Mouse (Mus musculus): ENCODE results near the gene Asb14. TPM values are rescaled to one million over a fixed set of nuclear protein-coding genes. Genes with fewer than 3 reads are reported as not detected.

The Asb14 gene
- polyA plus RNA-seq, 1 experiment from 2014 or later = not detected

Other genes with a start within 250 kb of the Asb14 start
- 10.6 and 11.2 TPM in 2 replicates for gene Pde12, start 224.7 kb upstream of the Asb14 start, polyA plus RNA-seq (2015; fragmentation: Nextera tagmentation; extraction: Ambion mirVana)
- gene Dnah12, start 201.3 kb upstream of the Asb14 start, polyA plus RNA-seq (2015; fragmentation: Nextera tagmentation; extraction: Ambion mirVana) = 0.03 TPM in 2 replicates
- 55.9 and 60.8 TPM in 2 replicates for gene Appl1, start 76.7 kb downstream of the Asb14 start, polyA plus RNA-seq (2015; fragmentation: Nextera tagmentation; extraction: Ambion mirVana)
- gene Hesx1, start 99.9 kb downstream of the Asb14 start, polyA plus RNA-seq (2015; fragmentation: Nextera tagmentation; extraction: Ambion mirVana) = 0.21 and 0.28 TPM in 2 replicates
- 6.8 and 6.9 TPM in 2 replicates for gene Il17rd, start 144.4 kb downstream of the Asb14 start, polyA plus RNA-seq (2015; fragmentation: Nextera tagmentation; extraction: Ambion mirVana)
- 12.6 and 12.8 TPM in 2 replicates for gene Arhgef3, start 220.3 kb downstream of the Asb14 start, polyA plus RNA-seq (2015; fragmentation: Nextera tagmentation; extraction: Ambion mirVana)